Mouse (Mus musculus) lung, adult 2 months (tissue): ENCODE measurements around the gene Pitpnm3. TPM values are rescaled to one million over a fixed set of nuclear protein-coding genes. Genes with fewer than 3 reads are reported as not detected.

Experiments used
- DNase-seq: peaks from one replicate; pipeline ENCODE4 v3.0.0; 2022
- H3K4me1 ChIP-seq: fragments of 200-500 bp; 2 replicates; pipeline ENCODE4 v1.6.1; 2011; ENCODE audit warnings: low read length; ENCODE audit not compliant: control insufficient read depth, insufficient read depth
- H3K4me3 ChIP-seq: fragments of 200-500 bp; replicated peaks from 2 replicates; pipeline ENCODE3; 2011; ENCODE audit warnings: low read depth, mild to moderate bottlenecking, control low read depth, low read length; ENCODE audit errors: extremely low read depth
- CTCF ChIP-seq: fragments of 200-500 bp; IDR thresholded peaks from 2 replicates; pipeline ENCODE4 v1.5.1; 2011; ENCODE audit warnings: mild to moderate bottlenecking, low read length, control low read depth; ENCODE audit not compliant: insufficient read depth
- POLR2A ChIP-seq: fragments of 200-500 bp; IDR thresholded peaks from 2 replicates; pipeline ENCODE4 v1.6.1; 2011; ENCODE audit warnings: low read depth, mild to moderate bottlenecking, control low read depth, low read length, borderline replicate concordance; ENCODE audit errors: extremely low read depth
- WGBS: fragments of 180-500 bp; shearing (Covaris S2); methylation state at CpG from one replicate; pipeline ENCODE4 v1.1.7; 2018; 5-methylcytosine and 5-hydroxymethylcytosine counted together
- polyA plus RNA-seq: library from polyadenylated mRNA; depleted of rRNA; stranded (reverse); fragments of >200 nt; gene quantifications from 2 replicates; pipeline ENCODE4 v1.2.3, GENCODE M21; 2012

The Pitpnm3 gene
- polyA plus RNA-seq, 1 experiment = 30.0 TPM

DNA sequence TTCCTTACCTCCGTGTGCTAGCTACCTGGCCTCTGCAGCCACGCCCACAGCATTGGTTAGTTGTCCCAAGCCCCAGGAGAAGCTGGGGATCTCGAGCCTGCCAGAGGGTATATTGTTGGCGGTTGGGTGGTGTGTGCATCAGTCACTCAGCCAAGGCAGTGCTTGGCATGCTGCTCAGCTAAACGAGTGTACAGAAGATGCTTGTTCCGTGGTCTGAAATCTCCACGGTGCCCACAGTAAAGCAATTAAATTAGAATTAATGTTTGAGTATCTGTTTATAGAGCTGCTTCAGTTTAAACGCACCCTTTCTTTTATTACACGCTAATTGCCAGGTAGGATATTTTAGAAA, 118.4 kb downstream of the Pitpnm3 start:
- DNase-seq = no peak
- Histone ChIP-seq H3K4me1 (no peaks in the 10 kb centered on the region), H3K4me3 (no peak overlapping the region)
- TF ChIP-seq CTCF (no peak), POLR2A (no peak)
- WGBS = 76% methylated on average over 9 of the region's 9 CpGs

DNA sequence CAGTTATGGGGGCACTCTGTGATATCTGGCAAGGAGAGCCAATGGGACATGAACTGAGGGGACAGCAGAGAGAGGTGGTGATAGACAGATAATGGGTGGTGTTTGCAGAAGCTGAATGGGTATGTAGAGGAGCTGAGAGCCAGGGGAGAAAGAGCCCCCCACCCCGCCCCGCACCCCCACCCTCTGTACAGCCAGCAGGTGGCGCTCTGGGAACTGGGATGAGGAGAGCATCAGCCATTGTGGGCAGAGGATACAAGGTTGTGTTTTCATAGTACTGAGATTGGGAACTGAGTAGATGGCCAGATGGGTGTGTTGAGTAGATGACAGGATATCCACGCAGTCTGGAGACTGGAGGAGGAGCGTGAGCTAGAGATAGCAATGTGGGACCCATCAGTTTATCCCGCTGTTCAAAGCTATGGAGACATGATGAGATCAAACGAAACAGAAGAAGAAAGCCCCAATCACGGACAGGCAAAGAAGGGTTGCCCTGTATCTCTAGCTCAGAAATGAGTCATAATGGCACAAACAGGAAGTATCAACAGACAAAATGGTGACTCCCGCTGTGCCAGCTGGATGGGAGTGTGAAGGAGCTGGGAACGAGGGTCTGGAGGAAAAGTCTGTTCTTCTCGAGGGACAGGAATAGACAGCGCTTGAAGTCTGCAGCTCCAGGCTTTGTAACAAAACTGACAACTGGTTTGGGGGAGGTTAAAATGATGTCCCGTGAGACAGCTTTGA, 118.9 kb downstream of the Pitpnm3 start:
- DNase-seq = no peak
- TF ChIP-seq CTCF (no peak), POLR2A (no peak)
- WGBS = 75% methylated on average over 13 of the region's 13 CpGs
- Histone ChIP-seq H3K4me3 (no peak overlapping the region), H3K4me1 (no peaks in the 10 kb centered on the region)

DNA sequence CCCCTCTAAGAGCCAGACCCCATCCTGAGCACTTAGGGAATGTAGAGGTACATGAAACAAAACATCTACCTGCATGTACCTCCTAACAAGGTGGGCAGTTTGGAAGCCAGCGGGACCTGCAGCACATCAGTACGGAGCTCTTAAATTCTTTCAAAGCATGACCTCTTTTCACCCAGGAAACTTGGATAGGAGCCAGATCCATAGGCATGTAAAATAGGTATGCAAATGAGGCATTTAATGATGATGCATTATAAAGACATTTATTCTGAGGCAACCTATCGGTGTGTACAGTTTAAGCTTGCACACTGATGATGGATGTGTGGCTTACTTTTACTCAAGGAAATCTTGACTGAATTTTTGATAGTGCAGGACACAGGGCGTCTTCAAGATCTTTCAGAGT, 120.9 kb downstream of the Pitpnm3 start:
- Histone ChIP-seq H3K4me1 (no peaks in the 10 kb centered on the region), H3K4me3 (no peak overlapping the region)
- WGBS = 66% methylated on average over 4 of the region's 4 CpGs
- DNase-seq = no peak
- TF ChIP-seq POLR2A (no peak), CTCF (no peak)

DNA sequence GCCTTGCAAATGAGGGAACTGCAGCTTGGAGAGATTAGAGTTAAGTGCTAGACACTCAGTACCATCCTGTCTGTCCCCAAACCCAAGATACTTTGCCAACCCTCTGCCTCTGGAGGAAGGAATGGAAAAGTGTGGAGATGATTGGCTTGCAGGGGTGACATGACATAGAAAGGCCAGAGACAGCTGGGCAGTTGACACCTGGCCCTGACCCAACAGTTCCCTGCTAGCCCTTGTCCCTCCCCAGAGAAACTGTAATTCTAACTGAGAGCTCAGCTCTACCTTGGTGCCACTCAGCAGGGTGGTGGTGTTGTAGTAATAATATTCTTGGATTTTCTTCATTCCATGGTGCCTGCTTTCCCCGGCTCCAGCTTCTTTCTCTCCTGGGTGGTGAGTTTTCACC, 123.6 kb downstream of the Pitpnm3 start:
- TF ChIP-seq CTCF = no peak
- TF ChIP-seq POLR2A = no peak
- H3K4me3 ChIP-seq = no peak overlapping the region
- DNase-seq = no peak
- H3K4me1 ChIP-seq = no peaks in the 10 kb centered on the region
- 82% methylated on average over 1 of the region's 1 CpGs for WGBS

DNA sequence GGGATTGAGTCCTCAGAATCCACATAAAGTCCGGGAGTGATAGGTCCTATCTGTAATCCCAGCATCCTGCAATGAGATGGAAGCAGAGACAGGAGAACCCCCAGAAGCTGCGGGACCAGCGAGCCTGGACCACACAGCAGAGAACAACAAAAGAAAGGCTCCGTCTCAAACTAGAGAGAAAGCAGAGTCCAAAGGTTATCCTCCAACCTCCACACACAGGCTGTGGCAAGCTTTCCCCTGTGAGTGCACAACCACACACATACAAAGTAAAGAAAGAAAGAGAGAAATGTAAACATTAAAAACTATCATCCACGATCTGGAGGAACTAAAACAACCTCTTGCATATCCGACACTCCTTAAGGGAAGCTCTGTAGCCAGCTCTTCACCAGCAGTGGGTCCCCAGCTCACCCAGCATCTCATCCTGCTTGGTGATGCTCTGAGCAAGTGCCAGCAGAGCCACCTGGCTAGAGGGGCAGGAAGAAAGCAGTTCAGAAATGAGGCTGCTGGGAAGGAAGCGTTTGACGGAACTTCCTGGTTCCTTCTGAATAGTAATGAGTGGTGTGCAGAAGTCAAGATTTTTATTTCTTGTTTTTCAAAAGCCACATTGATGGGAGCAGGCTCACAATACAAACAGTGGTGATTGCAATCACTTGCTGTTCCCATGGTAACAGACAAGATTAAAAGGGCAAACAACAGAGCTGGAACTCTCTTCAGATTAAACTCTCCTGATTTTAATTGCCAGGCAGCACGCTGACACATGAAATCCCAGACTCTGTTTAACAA, 124.4 kb downstream of the Pitpnm3 start:
- WGBS = 39% methylated on average over 9 of the region's 9 CpGs

DNA sequence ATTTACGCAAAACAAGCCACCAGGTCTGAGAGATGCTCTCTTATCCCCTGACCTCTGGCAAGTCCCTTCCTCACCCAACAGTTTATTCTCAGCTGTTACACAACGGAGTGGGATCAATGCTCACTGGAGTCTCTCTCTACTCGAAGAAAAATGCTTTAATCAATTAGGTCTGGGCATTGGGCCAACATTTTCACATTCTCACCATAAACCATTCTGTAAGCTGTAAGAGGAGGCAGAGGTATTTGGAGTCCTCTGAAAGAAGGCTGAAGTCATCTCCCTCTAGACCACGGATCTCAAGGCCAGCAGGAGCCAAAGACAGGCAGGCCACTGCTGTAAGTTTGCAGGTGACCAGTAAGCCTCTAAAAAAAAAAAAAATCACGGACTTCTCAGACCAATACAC, 125.2 kb downstream of the Pitpnm3 start:
- 35% methylated on average over 5 of the region's 5 CpGs for WGBS
- Histone ChIP-seq H3K4me1 (no peaks in the 10 kb centered on the region), H3K4me3 (no peak overlapping the region)
- no peak for TF ChIP-seq POLR2A
- TF ChIP-seq CTCF = no peak
- DNase-seq = no peak

More for the DNA sequence above, 124.4 kb downstream of the Pitpnm3 start:
- TF ChIP-seq POLR2A (no peak), CTCF (no peak)
- no peak for DNase-seq
- Histone ChIP-seq H3K4me1 (no peaks in the 10 kb centered on the region), H3K4me3 (no peak overlapping the region)

DNA sequence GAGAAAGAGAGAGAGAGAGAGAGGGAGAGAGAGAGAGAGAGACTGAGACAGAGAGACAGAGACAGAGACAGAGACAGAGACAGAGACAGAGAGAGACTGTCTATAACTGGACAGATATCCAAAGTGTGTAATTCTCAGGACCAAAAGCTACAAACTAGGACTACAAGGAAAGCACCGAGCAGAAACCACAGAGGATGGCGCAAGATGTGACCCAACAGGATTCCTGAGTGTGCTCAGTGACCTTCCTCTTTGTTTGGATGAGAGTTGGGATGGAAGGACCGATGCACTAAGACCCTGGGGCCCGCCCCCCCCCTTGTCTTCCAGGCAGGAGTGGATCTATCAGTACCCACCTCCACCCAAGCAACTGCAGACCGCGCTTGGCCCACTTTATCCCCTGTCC, 130.0 kb downstream of the Pitpnm3 start:
- WGBS = 84% methylated on average over 6 of the region's 6 CpGs
- no peak for DNase-seq
- TF ChIP-seq POLR2A (no peak), CTCF (no peak)
- Histone ChIP-seq H3K4me3 (no peak overlapping the region), H3K4me1 (no peaks in the 10 kb centered on the region)

DNA sequence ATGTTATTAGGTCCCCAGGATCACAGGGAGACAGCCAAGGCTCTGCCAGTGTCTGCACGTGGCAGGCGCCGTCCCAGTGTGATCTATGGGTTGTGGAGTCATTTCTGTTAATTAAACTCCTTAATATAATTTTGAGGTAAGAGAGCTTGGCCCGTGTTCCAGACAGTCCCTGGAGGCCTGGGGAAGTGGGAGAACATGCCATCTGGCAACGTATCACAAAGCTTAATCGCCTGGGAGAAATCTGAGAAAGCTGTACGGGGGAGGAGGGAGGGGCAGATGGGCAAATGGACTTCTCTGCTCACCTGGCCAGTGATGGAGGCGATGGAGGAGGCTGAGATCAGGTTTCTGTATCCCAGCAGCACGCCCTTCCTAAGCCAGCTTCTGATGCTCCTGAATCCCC, 132.4 kb downstream of the Pitpnm3 start:
- TF ChIP-seq POLR2A (no peak), CTCF (no peak)
- Histone ChIP-seq H3K4me3 (no peak overlapping the region), H3K4me1 (no peaks in the 10 kb centered on the region)
- WGBS = 61% methylated on average over 9 of the region's 9 CpGs
- DNase-seq = no peak

DNA sequence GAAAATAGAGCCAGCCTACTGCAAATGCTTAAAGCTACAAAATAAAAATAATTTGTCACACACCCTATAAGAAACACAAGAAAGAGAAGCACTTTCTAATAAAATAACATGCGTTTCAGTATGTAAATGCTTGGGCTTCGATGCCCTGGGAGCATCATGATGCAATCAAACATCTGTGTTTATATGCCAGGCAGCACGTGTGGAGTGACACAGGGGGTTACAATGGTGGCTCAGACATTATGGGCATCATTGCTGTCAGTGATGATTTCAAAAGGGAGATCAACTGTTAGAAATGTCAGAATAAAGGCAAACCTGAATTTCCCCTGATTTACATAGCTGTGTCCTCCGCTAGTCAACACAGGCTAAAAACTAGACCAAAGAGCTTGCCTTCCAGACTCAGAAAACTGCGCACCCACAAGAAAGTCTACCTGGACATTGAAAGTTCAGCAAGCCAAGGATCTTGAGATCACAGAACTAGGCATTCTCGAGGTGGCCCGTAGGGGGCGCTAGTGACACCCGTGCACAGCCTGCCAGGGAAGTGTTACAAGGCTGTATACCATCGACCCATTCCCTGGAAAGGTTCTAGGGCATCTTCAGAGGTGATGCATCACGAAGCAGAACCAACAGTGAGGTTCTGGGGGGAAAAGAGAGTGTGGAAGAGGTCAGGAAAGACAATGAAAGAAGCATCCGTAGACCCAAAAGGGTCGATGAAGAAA, 133.3 kb downstream of the Pitpnm3 start:
- DNase-seq = peak; percentile 46
- WGBS = 45% methylated on average over 13 of the region's 13 CpGs
- Histone ChIP-seq H3K4me3 (no peak overlapping the region), H3K4me1 (no peaks in the 10 kb centered on the region)
- TF ChIP-seq POLR2A (no peak), CTCF (peak; percentile 72)
